In the genomic region with DNA sequence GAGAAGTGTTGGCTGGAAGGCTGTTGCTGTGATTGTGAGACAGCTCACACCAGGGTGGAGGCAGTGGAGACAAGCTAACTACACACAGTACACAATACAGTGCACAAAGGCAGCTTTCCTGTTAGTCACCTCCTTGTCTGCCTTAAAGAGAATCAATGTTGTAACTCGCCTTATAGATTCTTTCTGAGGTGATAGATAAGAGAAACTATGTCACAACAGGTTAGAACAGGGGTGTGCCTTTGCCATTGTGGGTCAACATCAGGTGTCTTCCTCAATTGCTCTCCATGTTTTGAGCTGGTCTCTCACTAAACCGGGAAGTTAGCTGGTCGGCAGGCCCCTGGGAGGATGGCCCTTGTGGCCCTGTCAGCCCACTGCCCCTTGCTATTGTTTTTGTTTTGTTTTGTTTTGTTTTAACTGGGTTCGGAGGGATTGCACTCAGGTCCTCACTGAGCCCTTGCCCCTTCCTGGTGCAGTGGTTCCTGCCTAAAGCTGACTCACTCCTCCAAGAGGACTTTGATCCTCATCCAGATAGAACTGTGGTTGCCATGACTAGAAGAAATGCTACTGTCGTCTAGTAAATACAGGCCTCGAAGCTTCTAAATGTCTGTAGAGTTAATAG, we compare ENCODE assay signal across 7 mouse cellular contexts. TPM values are rescaled to one million over a fixed set of nuclear protein-coding genes. Genes with fewer than 3 reads are reported as not detected.
DNase-seq lines count a peak whose midpoint lies in the region; ATAC-seq and TF ChIP-seq lines count a peak whose summit lies in the region.

No protein-coding gene starts in this region.

- H3K27ac ChIP-seq in limb, embryonic 12.5 days, result no peak overlapping the region
- H3K27ac ChIP-seq in limb, embryonic 10.5 days, result no peak overlapping the region; the same call in 1 of the 2 replicates
- H3K27ac ChIP-seq in MEL (ENCODE audit: control insufficient read depth, low read depth, low read length), result no peak overlapping the region
- peak overlapping the region; percentile 76 for H3K27ac ChIP-seq in liver, postnatal 0 days (ENCODE audit: low read depth)

- H3K79me2 ChIP-seq in MEL (ENCODE audit: control insufficient read depth, insufficient read depth, low read length, poor library complexity), result peaks cover 48% of the 10 kb centered on the region

- WGBS in limb, embryonic 12.5 days, result 75% methylated on average over 6 of the region's 6 CpGs
- 81% methylated on average over 6 of the region's 6 CpGs for WGBS in limb, embryonic 10.5 days
- WGBS in liver, postnatal 0 days (ENCODE audit: insufficient replicate concordance), result 27% methylated on average over 6 of the region's 6 CpGs

- no peaks in the 10 kb centered on the region for H3K27me3 ChIP-seq in limb, embryonic 12.5 days
- H3K27me3 ChIP-seq in limb, embryonic 10.5 days (ENCODE audit: low read depth, poor library complexity, severe bottlenecking), result no peaks in the 10 kb centered on the region
- H3K27me3 ChIP-seq in MEL (ENCODE audit: control insufficient read depth in 1 of 2, insufficient read depth in 2 of 2, low read length in 2 of 2), result no peaks in the 10 kb centered on the region
- H3K27me3 ChIP-seq in liver, postnatal 0 days (ENCODE audit: insufficient read depth, low read length), result no peaks in the 10 kb centered on the region

- TF ChIP-seq POLR2A in MEL (IDR thresholded peaks at IDR 0.05; ENCODE audit: control insufficient read depth in 1 of 2, insufficient read depth in 1 of 2, low read depth in 1 of 2, low read length in 2 of 2, poor library complexity in 1 of 2), result no peak

- no peak for ATAC-seq in limb, embryonic 12.5 days (ENCODE audit: insufficient number of reproducible peaks, insufficient read depth, low FRiP score, low TSS enrichment, low read depth)
- no peak for ATAC-seq in liver, postnatal 0 days

- H3K4me2 ChIP-seq in limb, embryonic 12.5 days, result peak overlapping the region; percentile 39; the same call in 1 of the 2 replicates
- H3K4me2 ChIP-seq in liver, postnatal 0 days (ENCODE audit: low read depth, low read length), result peak overlapping the region; percentile 64

- no peaks in the 10 kb centered on the region for H3K9me3 ChIP-seq in limb, embryonic 12.5 days
- no peaks in the 10 kb centered on the region for H3K9me3 ChIP-seq in limb, embryonic 10.5 days (replicated peaks)
- no peaks in the 10 kb centered on the region for H3K9me3 ChIP-seq in MEL (replicated peaks; ENCODE audit: insufficient read depth, low read length)
- H3K9me3 ChIP-seq in liver, postnatal 0 days (ENCODE audit: low read length), result no peaks in the 10 kb centered on the region

- H3K36me3 ChIP-seq in limb, embryonic 12.5 days, result no peaks in the 10 kb centered on the region
- H3K36me3 ChIP-seq in limb, embryonic 10.5 days, result no peaks in the 10 kb centered on the region
- H3K36me3 ChIP-seq in MEL (ENCODE audit: control insufficient read depth in 1 of 2, insufficient read depth in 2 of 2, low read length in 2 of 2), result peaks cover 0 to 28% of the 10 kb centered on the region in 2 experiments; a peak in 2 of 4 replicates
- H3K36me3 ChIP-seq in liver, postnatal 0 days (replicated peaks; ENCODE audit: insufficient read depth, low read length), result 0 out of 2 replicates have a peak, but pooled peaks cover 3% of the 10 kb centered on the region

- peaks cover 17% of the 10 kb centered on the region for H3K4me1 ChIP-seq in limb, embryonic 12.5 days (replicated peaks)
- H3K4me1 ChIP-seq in limb, embryonic 10.5 days, result peaks cover 33% of the 10 kb centered on the region
- peaks cover 23% of the 10 kb centered on the region in 2 experiments for H3K4me1 ChIP-seq in MEL (ENCODE audit: control insufficient read depth in 1 of 2, insufficient read depth in 2 of 2, low read length in 2 of 2)
- peaks cover 27% of the 10 kb centered on the region for H3K4me1 ChIP-seq in liver, postnatal 0 days (ENCODE audit: insufficient read depth)

- TF ChIP-seq EP300 in MEL (IDR thresholded peaks at IDR 0.05; ENCODE audit: low read depth in 1 of 2, low read length in 2 of 2), result no peak; a peak in 1 of 4 replicates
- no peak for TF ChIP-seq EP300 in liver, postnatal 0 days (IDR thresholded peaks at IDR 0.05; ENCODE audit: low read depth)

- DNase-seq in limb, embryonic 10.5 days (ENCODE audit: low spot score), result no peak
- peak; percentile 48 for DNase-seq in MEL (ENCODE audit: low read depth, low spot score)
- DNase-seq in adrenal gland, postnatal 36 days, result peak; percentile 28 to 48
- DNase-seq in liver, postnatal 0 days, result peak; percentile 21
- no peak for DNase-seq in c-Kit-positive CD71-positive TER-119-positive erythroid progenitor cells, embryonic 14.5 days (ENCODE audit: low spot score)
- no peak for DNase-seq in layer of hippocampus, postnatal 14 days (ENCODE audit: low spot score in 2 of 2)

- no peak overlapping the region for H3K4me3 ChIP-seq in limb, embryonic 12.5 days (replicated peaks)
- H3K4me3 ChIP-seq in limb, embryonic 10.5 days, result no peak overlapping the region
- peak overlapping the region in 1 of 2 experiments; percentile 2; a peak in 1 of 4 replicates for H3K4me3 ChIP-seq in MEL (ENCODE audit: control insufficient read depth in 1 of 2, insufficient read depth in 1 of 2, low read depth in 2 of 2, low read length in 2 of 2)
- H3K4me3 ChIP-seq in liver, postnatal 0 days (ENCODE audit: low read depth, low read length), result peak overlapping the region; percentile 30

- no peak overlapping the region for H3K9ac ChIP-seq in limb, embryonic 12.5 days (replicated peaks)
- no peak overlapping the region for H3K9ac ChIP-seq in MEL (ENCODE audit: control insufficient read depth, low read depth, low read length, poor library complexity, severe bottlenecking)
- H3K9ac ChIP-seq in liver, postnatal 0 days (replicated peaks), result peak overlapping the region; percentile 39

- TF ChIP-seq CTCF in MEL (IDR thresholded peaks at IDR 0.05 in 2 of 3, conservative IDR thresholded peaks at IDR 0.05 in 1 of 3; ENCODE audit: control insufficient read depth in 1 of 3, insufficient read depth in 1 of 3, low read depth in 2 of 3, low read length in 3 of 3, poor library complexity in 1 of 3, severe bottlenecking in 1 of 3), result no peak
- TF ChIP-seq CTCF in liver, postnatal 0 days (IDR thresholded peaks at IDR 0.05; ENCODE audit: low read depth), result no peak

- TF ChIP-seq RAD21 in MEL (IDR thresholded peaks at IDR 0.05; ENCODE audit: low read depth, low read length), result no peak

TF ChIP-seq in MEL, 35 proteins besides CTCF, POLR2A, EP300 and RAD21:
- TF ChIP-seq ZC3H11A (IDR thresholded peaks at IDR 0.05; ENCODE audit: low read depth, low read length) (no peak), SIN3A (IDR thresholded peaks at IDR 0.05; ENCODE audit: low read length) (peak; percentile 39; the same call in 1 of the 2 replicates)
TF ChIP-seq in MEL: peak in this region for 1.

RNA-seq across cellular contexts. Expression of a gene that starts 3.4 kb away (rescaled TPM):
- 3.8 and 3.9 TPM in 2 replicates for polyA plus RNA-seq in limb, embryonic 12.5 days (2016; fragmentation: Nextera tagmentation; extraction: Ambion mirVana)
- polyA plus RNA-seq in limb, embryonic 10.5 days (2016; fragmentation: Nextera tagmentation; extraction: Ambion mirVana), result 2.9 and 3.1 TPM in 2 replicates
- 14.1 and 14.4 TPM in 2 replicates for total RNA-seq in MEL (2012; rRNA removed)
- 10 to 100 TPM in 1 of 2 experiments, not detected in 1; 13.2 TPM for polyA plus RNA-seq in MEL (2012; ENCODE audit: insufficient read depth in 1 of 2, insufficient read length in 2 of 2, low read depth in 1 of 2, low replicate concordance in 2 of 2, missing spikeins in 1 of 2)
- total RNA-seq in adrenal gland, postnatal 36 days (2021), result 10 to 100 TPM; 24.4 to 54.9 TPM
- 3.4 and 3.9 TPM in 2 replicates for polyA plus RNA-seq in liver, postnatal 0 days (2015; fragmentation: Nextera tagmentation; extraction: Ambion mirVana)
- total RNA-seq in layer of hippocampus, postnatal 14 days (2021), result 10 to 100 TPM; 11.9 to 12.1 TPM

Comparison
In these comparisons a context has a peak if more than half of its experiments do, and no peak if none do; other contexts are left out.
1. DNase-seq: peak in MEL (single experiment), adrenal gland, postnatal 36 days (2 of 2) and liver, postnatal 0 days (single experiment); none in limb, embryonic 10.5 days (single experiment), c-Kit-positive CD71-positive TER-119-positive erythroid progenitor cells, embryonic 14.5 days (single experiment) and layer of hippocampus, postnatal 14 days (0 of 2).